Mouse (Mus musculus) limb, embryonic 14.5 days (tissue): ENCODE data around the gene Ccl28. TPM values are rescaled to one million over a fixed set of nuclear protein-coding genes. Genes with fewer than 3 reads are reported as not detected.
A peak's percentile ranks its signal among the peaks of the same experiment; 100 is the strongest.

Source experiments
- ATAC-seq: fragments of 200-750 bp; cut with Nextera tagmentation; 2 replicates; pipeline ENCODE4 v1.8.0; 2017; ENCODE audit warnings: low read depth, moderate number of reproducible peaks, moderate TSS enrichment; ENCODE audit not compliant: low FRiP score
- DNase-seq: peaks from one replicate; pipeline ENCODE4 v3.0.0-alpha.2; 2015; ENCODE audit warnings: low spot score
- H3K27ac ChIP-seq: fragments of 300-500 bp; sonication (generic); replicated peaks from 2 replicates; pipeline ENCODE4 v1.5.1; 2014; ENCODE audit warnings: low read depth, mild to moderate bottlenecking, low read length, moderate library complexity, mixed read lengths
- H3K27me3 ChIP-seq: fragments of 300-500 bp; sonication (generic); 2 replicates; pipeline ENCODE4 v1.6.1; 2014; ENCODE audit warnings: low read length, mixed read lengths; ENCODE audit not compliant: control insufficient read depth, insufficient read depth
- H3K36me3 ChIP-seq: fragments of 300-500 bp; sonication (generic); 2 replicates; pipeline ENCODE4 v1.6.1; 2014; ENCODE audit warnings: mild to moderate bottlenecking, low read length, moderate library complexity, mixed read lengths; ENCODE audit not compliant: control insufficient read depth, insufficient read depth
- H3K4me1 ChIP-seq: fragments of 300-500 bp; sonication (generic); 2 replicates; pipeline ENCODE4 v1.6.1; 2014; ENCODE audit warnings: antibody characterized with exemption, low read length, mixed read lengths; ENCODE audit not compliant: control insufficient read depth, insufficient read depth
- H3K4me2 ChIP-seq: fragments of 300-500 bp; sonication (generic); replicated peaks from 2 replicates; pipeline ENCODE4 v1.6.1; 2014; ENCODE audit warnings: low read depth, mild to moderate bottlenecking, low read length, moderate library complexity; ENCODE audit not compliant: severe bottlenecking
- H3K4me3 ChIP-seq: fragments of 300-500 bp; sonication (generic); replicated peaks from 2 replicates; pipeline ENCODE4 v1.5.1; 2014; ENCODE audit warnings: low read length
- H3K9ac ChIP-seq: fragments of 300-500 bp; sonication (generic); 2 replicates; pipeline ENCODE4 v1.6.1; 2014; ENCODE audit warnings: mild to moderate bottlenecking, low read depth, low read length, moderate library complexity; ENCODE audit not compliant: severe bottlenecking
- H3K9me3 ChIP-seq: fragments of 300-500 bp; sonication (generic); 2 replicates; pipeline ENCODE4 v1.6.1; 2016; ENCODE audit warnings: low read length; ENCODE audit not compliant: control insufficient read depth
- POLR2A ChIP-seq: fragments of 200-500 bp; IDR thresholded peaks from 2 replicates; pipeline ENCODE4 v1.8.0; 2012; ENCODE audit warnings: inconsistent platforms, mild to moderate bottlenecking, moderate library complexity, borderline replicate concordance; ENCODE audit not compliant: insufficient read depth, insufficient read length; ENCODE audit errors: extremely low read depth
- WGBS: fragments of 180-500 bp; shearing (Covaris S2); extraction: QIAGEN DNeasy Blood & Tissue Kit; methylation state at CpG from one replicate; pipeline ENCODE4 v1.1.7; 2014; 5-methylcytosine and 5-hydroxymethylcytosine counted together
- polyA plus RNA-seq, 2 experiments: library from polyadenylated mRNA; depleted of rRNA in 1 of 2; stranded (reverse) in 1 of 2; unstranded in 1 of 2; fragments of >200 nt; fragmentation: Nextera tagmentation in 1 of 2; extraction: Ambion mirVana in 1 of 2; gene quantifications; 2 replicates each; pipeline versions ENCODE4 v1.2.1 to v1.2.3; 2012 to 2014

The Ccl28 gene
- polyA plus RNA-seq, 2 experiments, result 0.07 to 0.23 TPM

- Histone ChIP-seq H3K4me3 (peak overlapping the region; percentile 53), H3K9me3 (no peaks in the 10 kb centered on the region), H3K36me3 (no peaks in the 10 kb centered on the region), H3K9ac (no peak overlapping the region), H3K4me2 (peak overlapping the region; percentile 52), H3K27me3 (no peaks in the 10 kb centered on the region), H3K4me1 (no peaks in the 10 kb centered on the region), H3K27ac (no peak overlapping the region)
- DNase-seq, result no peak
- TF ChIP-seq POLR2A, result no peak
- 0 out of 2 replicates have a peak, but pooled peaks have one; percentile 24 for ATAC-seq
- WGBS, result 81% methylated on average over 4 of the region's 4 CpGs
These were observed 8.5 kb downstream of the Ccl28 start for GRCm38 (mm10) chr13:119632156-119632548.

- Histone ChIP-seq H3K4me2 (no peak overlapping the region), H3K4me1 (no peaks in the 10 kb centered on the region), H3K27me3 (no peaks in the 10 kb centered on the region), H3K9ac (no peak overlapping the region), H3K4me3 (no peak overlapping the region), H3K9me3 (no peaks in the 10 kb centered on the region), H3K36me3 (no peaks in the 10 kb centered on the region), H3K27ac (no peak overlapping the region)
- ATAC-seq (no peak), DNase-seq (no peak)
- WGBS, result 35% methylated on average over 2 of the region's 2 CpGs
- no peak for TF ChIP-seq POLR2A
These were observed 11.9 kb downstream of the Ccl28 start for GRCm38 (mm10) chr13:119635496-119635895.

- no peak for TF ChIP-seq POLR2A
- Histone ChIP-seq H3K27ac (no peak overlapping the region), H3K4me1 (no peaks in the 10 kb centered on the region), H3K4me3 (no peak overlapping the region), H3K36me3 (no peaks in the 10 kb centered on the region), H3K4me2 (no peak overlapping the region), H3K9ac (no peak overlapping the region), H3K27me3 (no peaks in the 10 kb centered on the region), H3K9me3 (no peaks in the 10 kb centered on the region)
- DNase-seq, result no peak
- 64% methylated on average over 4 of the region's 4 CpGs for WGBS
- no peak for ATAC-seq
These were observed 14.2 kb downstream of the Ccl28 start for GRCm38 (mm10) chr13:119637837-119638236.

- no peak for ATAC-seq
- Histone ChIP-seq H3K36me3 (no peaks in the 10 kb centered on the region), H3K4me3 (no peak overlapping the region), H3K27ac (no peak overlapping the region), H3K9me3 (no peaks in the 10 kb centered on the region), H3K4me1 (no peaks in the 10 kb centered on the region), H3K4me2 (no peak overlapping the region), H3K27me3 (no peaks in the 10 kb centered on the region), H3K9ac (no peak overlapping the region)
- TF ChIP-seq POLR2A, result no peak
- DNase-seq, result no peak
- 89% methylated on average over 5 of the region's 5 CpGs for WGBS
These were observed 14.8 kb downstream of the Ccl28 start for GRCm38 (mm10) chr13:119638449-119638848.

DNA sequence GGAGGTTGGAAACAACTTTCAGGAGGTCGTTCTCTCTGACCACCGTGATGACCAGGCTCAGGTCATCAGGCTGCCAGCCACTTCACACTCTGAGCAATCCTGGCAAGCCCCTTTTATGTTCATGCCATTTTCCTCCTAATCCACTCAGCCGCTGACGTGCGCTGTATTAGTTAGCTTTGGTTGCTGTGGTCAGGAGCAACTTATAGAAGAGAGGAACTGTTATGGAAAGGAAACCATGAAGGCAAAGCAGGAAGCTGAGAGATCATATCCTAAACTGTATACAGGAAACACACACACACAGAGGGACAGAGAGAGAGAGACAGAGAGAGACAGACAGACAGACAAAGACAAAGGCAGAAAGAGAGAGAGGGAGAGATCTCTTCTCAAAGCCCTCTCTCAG lies 15.7 kb downstream of the Ccl28 start:
- DNase-seq, result no peak
- H3K9me3 ChIP-seq, result no peaks in the 10 kb centered on the region
- H3K4me3 ChIP-seq, result no peak overlapping the region
- no peak for ATAC-seq
- H3K4me2 ChIP-seq, result no peak overlapping the region
- no peak for TF ChIP-seq POLR2A
- no peaks in the 10 kb centered on the region for H3K4me1 ChIP-seq
- no peak overlapping the region for H3K27ac ChIP-seq
- WGBS, result 78% methylated on average over 5 of the region's 5 CpGs
- no peaks in the 10 kb centered on the region for H3K27me3 ChIP-seq
- no peak overlapping the region for H3K9ac ChIP-seq
- no peaks in the 10 kb centered on the region for H3K36me3 ChIP-seq

- no peaks in the 10 kb centered on the region for H3K4me1 ChIP-seq
- 31% methylated on average over 4 of the region's 4 CpGs for WGBS
- no peak overlapping the region for H3K27ac ChIP-seq
- peak; percentile 69 for DNase-seq
- no peaks in the 10 kb centered on the region for H3K27me3 ChIP-seq
- ATAC-seq, result no peak
- no peak overlapping the region for H3K4me3 ChIP-seq
- no peak for TF ChIP-seq POLR2A
- no peaks in the 10 kb centered on the region for H3K9me3 ChIP-seq
- no peak overlapping the region for H3K9ac ChIP-seq
- H3K4me2 ChIP-seq, result no peak overlapping the region
- H3K36me3 ChIP-seq, result no peaks in the 10 kb centered on the region
These were observed 16.9 kb downstream of the Ccl28 start for GRCm38 (mm10) chr13:119640504-119640903.
